Mouse (Mus musculus) kidney, adult 2 months (tissue): Measurements from ENCODE around the gene Hypk.

Source experiments
- CTCF ChIP-seq: fragments of 200-500 bp; conservative IDR thresholded peaks from 2 replicates; pipeline ENCODE4 v1.5.1; 2011; ENCODE audit warnings: low read depth, mild to moderate bottlenecking, control low read depth, low read length, moderate library complexity, mixed read lengths; ENCODE audit not compliant: insufficient read depth, insufficient read length
- POLR2A ChIP-seq: fragments of 200-500 bp; IDR thresholded peaks from one replicate; pipeline ENCODE4 v1.6.1; 2011; ENCODE audit warnings: low read depth, low read length, control low read depth

DNA sequence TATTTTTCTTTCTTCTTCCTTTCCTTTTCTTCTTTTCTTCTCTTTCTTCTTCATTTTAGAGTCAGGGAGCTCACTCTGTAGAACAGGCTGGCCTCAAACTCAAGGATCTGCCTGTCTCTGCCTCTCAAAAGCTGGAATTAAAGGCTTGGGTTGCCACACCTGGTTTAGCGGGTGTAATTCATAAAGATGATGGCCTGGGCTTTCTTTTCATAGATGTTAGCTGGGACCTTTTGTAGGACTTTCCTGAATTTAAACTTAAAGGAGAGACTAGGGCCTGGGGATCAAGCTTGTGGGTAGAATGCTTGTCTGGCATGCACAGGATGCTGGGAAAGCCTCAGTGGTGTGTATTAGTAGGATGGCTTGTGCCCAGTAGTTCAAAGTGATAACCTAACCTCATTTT lies 8.9 kb upstream of the Hypk start, which contains the start of gene Ell3:
- TF ChIP-seq POLR2A (no peak), CTCF (no peak)
